Mouse (Mus musculus): Measurements from ENCODE around the gene Fam192a. TPM values are rescaled to one million over a fixed set of nuclear protein-coding genes. Genes with fewer than 3 reads are reported as not detected.
A peak's percentile ranks its signal among the peaks of the same experiment; 100 is the strongest.

Gene Fam192a
- total RNA-seq, 2 experiments from 2014 or later, result 37.5 to 42.1 TPM

- DNase-seq (ENCODE audit: low spot score in 2 of 2), result no peak
Measured at GRCm38 (mm10) chr8:94534612-94535011, 67.2 kb downstream of the Fam192a start.

- peak in 1 of 2 experiments; percentile 47 for DNase-seq (ENCODE audit: low spot score in 2 of 2)
Measured at GRCm38 (mm10) chr8:94532873-94533671, 68.7 kb downstream of the Fam192a start, which contains the start of gene Cpne2. Gene Cpne2, plus strand, starts transcription at chr8:94532990.

GRCm38 (mm10) chr8:94532525-94532872 is 69.3 kb downstream of the Fam192a start:
- no peak for DNase-seq (ENCODE audit: low spot score in 2 of 2)

- DNase-seq (ENCODE audit: low spot score in 2 of 2), result no peak
Measured at GRCm38 (mm10) chr8:94532000-94532399, 69.8 kb downstream of the Fam192a start.

- DNase-seq (ENCODE audit: low spot score in 2 of 2), result no peak
Measured at GRCm38 (mm10) chr8:94530643-94531042, 71.2 kb downstream of the Fam192a start.

GRCm38 (mm10) chr8:94529875-94530274 is 71.9 kb downstream of the Fam192a start:
- no peak for DNase-seq (ENCODE audit: low spot score in 2 of 2)

GRCm38 (mm10) chr8:94528245-94528644 is 73.6 kb downstream of the Fam192a start:
- peak; percentile 44 to 63 for DNase-seq (ENCODE audit: low spot score in 2 of 2)

- no peak for DNase-seq (ENCODE audit: low spot score in 2 of 2)
Measured at GRCm38 (mm10) chr8:94527178-94527577, 74.6 kb downstream of the Fam192a start.

- DNase-seq (ENCODE audit: low spot score in 2 of 2), result no peak
Measured at GRCm38 (mm10) chr8:94524554-94524953, 77.2 kb downstream of the Fam192a start.

Other genes with a start within 250 kb of the Fam192a start
- gene Herpud1, start 215.6 kb downstream of the Fam192a start, total RNA-seq (2021), result 10 to 100 TPM; 72.2 to 82.2 TPM
- 1 to 10 TPM; 1.4 to 1.5 TPM for gene Nlrc5, start 167.6 kb downstream of the Fam192a start, total RNA-seq (2021)
- 10 to 100 TPM; 22.3 to 22.7 TPM for gene Cpne2, start 69.0 kb downstream of the Fam192a start, total RNA-seq (2021)
- 10 to 100 TPM; 27.4 to 29.2 TPM for gene Rspry1, start 60 bp downstream of the Fam192a start, total RNA-seq (2021)
- 100 to 1,000 TPM; 135 to 140 TPM for gene Arl2bp, start 64.6 kb upstream of the Fam192a start, total RNA-seq (2021)
- 10 to 100 TPM; 26.7 to 31.3 TPM for gene Pllp, start 94.3 kb upstream of the Fam192a start, total RNA-seq (2021)
- gene Ccl22, start 143.6 kb upstream of the Fam192a start, total RNA-seq (2021), result not detected
- 100 to 1,000 TPM; 569 to 570 TPM for gene Cx3cl1, start 170.0 kb upstream of the Fam192a start, total RNA-seq (2021)
- 1 to 10 TPM; 8.3 to 9.2 TPM for gene Ccl17, start 208.5 kb upstream of the Fam192a start, total RNA-seq (2021)
- gene Coq9, start 236.3 kb upstream of the Fam192a start, total RNA-seq (2021), result 10 to 100 TPM; 76.6 to 90.5 TPM
- gene Ciapin1, start 236.4 kb upstream of the Fam192a start, total RNA-seq (2021), result 10 to 100 TPM; 72.3 to 75.6 TPM